Mouse (Mus musculus): ENCODE results near the gene Gxylt2. TPM values are rescaled to one million over a fixed set of nuclear protein-coding genes. Genes with fewer than 3 reads are reported as not detected.

Gxylt2 gene
- polyA plus RNA-seq, 3 experiments from 2014 or later, result 0.04 TPM; not detected in 2

DNA sequence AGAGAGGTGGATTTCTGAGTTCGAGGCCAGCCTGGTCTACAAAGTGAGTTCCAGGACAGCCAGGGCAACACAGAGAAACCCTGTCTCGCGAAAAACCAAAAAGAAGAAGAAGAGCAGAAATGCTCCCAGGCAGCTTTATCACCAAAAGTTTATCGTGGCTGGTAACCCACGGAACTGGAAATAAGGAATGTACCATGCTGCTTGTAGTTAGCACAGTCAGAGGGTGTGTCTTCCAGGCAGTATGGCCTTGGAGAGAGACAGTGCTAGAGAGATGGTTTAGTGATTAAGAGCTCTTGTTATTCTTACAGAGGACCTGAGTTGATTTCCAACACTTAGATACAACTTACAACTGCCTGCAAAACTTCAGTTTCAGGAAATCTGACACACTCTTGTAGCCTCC lies 146.5 kb downstream of the Gxylt2 start:
- ATAC-seq, result no peak

Other genes with a start within 250 kb of the Gxylt2 start
- 1 to 10 TPM; 6.7 to 8.2 (median 7.8) TPM for gene Shq1, start 33.6 kb upstream of the Gxylt2 start, polyA plus RNA-seq (2017; shearing (Covaris generic))
- gene Ppp4r2, start 128.9 kb downstream of the Gxylt2 start, polyA plus RNA-seq (2017; shearing (Covaris generic)), result 10 to 100 TPM; 22.8 to 35.4 (median 30.6) TPM